Mouse (Mus musculus) spleen, postnatal 10 days (tissue): Measurements from ENCODE around the gene Cadps.

Experiments
- DNase-seq, 2 experiments: peaks; one replicate each; pipeline ENCODE4 v3.0.0; 2021 to 2022; ENCODE audit warnings: low spot score in 2 of 2

The Cadps gene

GRCm38 (mm10) chr14:12341075-12341788, 481.6 kb downstream of the Cadps start:
- DNase-seq = no peak

- no peak for DNase-seq
These were observed 482.4 kb downstream of the Cadps start for GRCm38 (mm10) chr14:12340238-12341074.

- DNase-seq = no peak
These were observed 483.9 kb downstream of the Cadps start for GRCm38 (mm10) chr14:12338811-12339565.

GRCm38 (mm10) chr14:12337998-12338809, 484.7 kb downstream of the Cadps start:
- no peak for DNase-seq

GRCm38 (mm10) chr14:12337421-12337997, 485.4 kb downstream of the Cadps start:
- no peak for DNase-seq

GRCm38 (mm10) chr14:12334925-12335324, 488.0 kb downstream of the Cadps start:
- no peak for DNase-seq

- no peak for DNase-seq
These were observed 489.3 kb downstream of the Cadps start for GRCm38 (mm10) chr14:12333622-12334021.
